Mouse (Mus musculus): ENCODE results near the gene Tex30.
"Not testable (repeated sequence)": the region's sequence is repeated elsewhere in the genome, so short reads cannot be mapped to it uniquely, and the experiment has no call there.

The Tex30 gene

GRCm38 (mm10) chr1:44102259-44102717 lies at the start of gene Tex30:
Gene Tex30, minus strand, starts transcription at chr1:44102441.
- peak; percentile 95 to 97 for DNase-seq

- no peak for DNase-seq
Observed at GRCm38 (mm10) chr1:44148706-44149105, 46.5 kb upstream of the Tex30 start.

- peak; percentile 90 to 94 for DNase-seq
Observed at GRCm38 (mm10) chr1:44147563-44148381, 45.5 kb upstream of the Tex30 start, which contains the start of gene Ercc5. Gene Ercc5, plus strand, starts transcription at chr1:44147744.

- DNase-seq, result no peak
Observed at GRCm38 (mm10) chr1:44142747-44143146, 40.5 kb upstream of the Tex30 start.

- no peak for DNase-seq
Observed at GRCm38 (mm10) chr1:44140232-44140631, 38.0 kb upstream of the Tex30 start.

GRCm38 (mm10) chr1:44129929-44130581 lies 27.8 kb upstream of the Tex30 start:
- no peak for DNase-seq

GRCm38 (mm10) chr1:44125590-44125989 lies 23.3 kb upstream of the Tex30 start:
- no peak for DNase-seq

GRCm38 (mm10) chr1:44122256-44122655 lies 20.0 kb upstream of the Tex30 start:
- no peak for DNase-seq

- no peak for DNase-seq
Observed at GRCm38 (mm10) chr1:44120074-44120406, 17.8 kb upstream of the Tex30 start.

- peak; percentile 85 to 88 for DNase-seq
Observed at GRCm38 (mm10) chr1:44119201-44120073, 17.2 kb upstream of the Tex30 start.

- DNase-seq, result peak; percentile 90 to 97
Observed at GRCm38 (mm10) chr1:44118239-44119054, 16.2 kb upstream of the Tex30 start, which contains the start of the genes Kdelc1 and Bivm. Gene Kdelc1, minus strand, starts transcription at chr1:44118808. Gene Bivm, plus strand, starts transcription at chr1:44118957.

GRCm38 (mm10) chr1:44117571-44117970 lies 15.3 kb upstream of the Tex30 start:
- DNase-seq, result no peak

GRCm38 (mm10) chr1:44102939-44103338 lies 698 bp upstream of the Tex30 start:
- no peak for DNase-seq

- peak in 1 of 2 experiments; percentile 5 for DNase-seq
Observed at GRCm38 (mm10) chr1:44101448-44102225, 604 bp downstream of the Tex30 start.

GRCm38 (mm10) chr1:44064625-44065024 lies 37.6 kb downstream of the Tex30 start:
- peak; percentile 62 to 76 for DNase-seq

GRCm38 (mm10) chr1:44063439-44063838 lies 38.8 kb downstream of the Tex30 start:
- no peak for DNase-seq

- DNase-seq, result no peak
Observed at GRCm38 (mm10) chr1:44061836-44062235, 40.4 kb downstream of the Tex30 start, which contains the start of gene Gm8251. Gene Gm8251, minus strand, starts transcription at chr1:44061936.

- no peak for DNase-seq
Observed at GRCm38 (mm10) chr1:44057805-44058204, 44.4 kb downstream of the Tex30 start.

- DNase-seq, result no peak
Observed at GRCm38 (mm10) chr1:44046556-44046955, 55.7 kb downstream of the Tex30 start.

- DNase-seq, result not testable (repeated sequence)
Observed at GRCm38 (mm10) chr1:44045689-44046088, 56.6 kb downstream of the Tex30 start.

- DNase-seq, result no peak
Observed at GRCm38 (mm10) chr1:44042555-44042915, 59.7 kb downstream of the Tex30 start.
